Mouse (Mus musculus) olfactory bulb, adult 2 months (tissue): ENCODE results near the gene Atp7a.

ENCODE experiments used
- CTCF ChIP-seq: fragments of 200-500 bp; IDR thresholded peaks from 2 replicates; pipeline ENCODE4 v1.5.1; 2012; ENCODE audit warnings: low read depth, mild to moderate bottlenecking, low read length, moderate library complexity; ENCODE audit not compliant: insufficient read depth
- POLR2A ChIP-seq: fragments of 200-500 bp; IDR thresholded peaks from 2 replicates; pipeline ENCODE4 v1.6.1; 2012; ENCODE audit warnings: mild to moderate bottlenecking, low read depth, low read length, moderate library complexity; ENCODE audit not compliant: insufficient read depth

DNA sequence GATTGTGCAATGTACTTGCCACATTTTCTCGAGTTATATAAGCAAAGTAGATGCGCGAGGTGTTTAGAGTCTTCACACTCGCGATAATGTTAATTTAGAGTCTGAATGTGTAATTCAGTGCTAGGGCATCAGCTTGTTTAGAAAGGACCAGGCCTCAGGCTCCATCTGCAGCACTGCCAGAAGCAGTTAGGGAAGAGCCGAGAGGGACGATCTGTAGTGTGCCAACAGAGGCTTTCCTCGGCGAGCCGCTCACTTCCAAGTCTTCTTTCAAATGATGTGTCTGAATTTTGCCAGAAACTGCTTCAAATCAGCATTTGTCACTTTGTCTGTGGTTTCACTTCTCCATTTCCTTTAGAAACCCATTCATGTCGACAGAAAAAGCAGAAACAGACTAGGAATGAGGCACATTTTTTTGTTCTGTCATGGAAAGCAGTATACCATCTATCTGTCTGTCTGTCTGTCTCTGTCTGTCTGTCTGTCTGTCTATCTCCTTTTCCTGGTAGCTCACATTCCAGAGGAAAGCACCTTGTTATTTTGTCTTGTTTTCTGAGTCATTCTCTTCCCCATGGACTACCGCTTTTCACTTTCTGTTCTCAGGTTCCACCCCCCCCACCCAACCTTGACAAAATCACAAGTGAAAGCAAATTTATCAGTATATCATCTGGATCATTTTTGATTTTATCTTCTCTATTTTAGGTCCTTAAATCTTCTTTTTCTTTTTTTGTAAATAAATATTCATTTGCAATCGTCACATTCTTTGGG lies 112.4 kb downstream of the Atp7a start:
- no peak for TF ChIP-seq POLR2A
- TF ChIP-seq CTCF: no peak
